Mouse (Mus musculus) heart, embryonic 15.5 days (tissue): ENCODE results near the gene Hist1h3c. TPM values are rescaled to one million over a fixed set of nuclear protein-coding genes. Genes with fewer than 3 reads are reported as not detected.
"Not testable (repeated sequence)": the region's sequence is repeated elsewhere in the genome, so short reads cannot be mapped to it uniquely, and the experiment has no call there.

Source experiments
- ATAC-seq: fragments of 200-750 bp; cut with Nextera tagmentation; replicated peaks from 2 replicates; pipeline ENCODE4 v1.8.0; 2017; ENCODE audit warnings: low read depth, moderate TSS enrichment; ENCODE audit not compliant: insufficient number of reproducible peaks, insufficient read depth, low FRiP score
- H3K27ac ChIP-seq: fragments of 300-500 bp; sonication (generic); 2 replicates; pipeline ENCODE4 v1.5.1; 2015; ENCODE audit warnings: mild to moderate bottlenecking, inconsistent platforms
- H3K27me3 ChIP-seq: fragments of 300-500 bp; sonication (generic); 2 replicates; pipeline ENCODE4 v1.6.1; 2015; ENCODE audit warnings: inconsistent platforms
- H3K36me3 ChIP-seq: fragments of 300-500 bp; sonication (generic); 2 replicates; pipeline ENCODE4 v1.6.1; 2015; ENCODE audit warnings: mild to moderate bottlenecking, inconsistent platforms
- H3K4me1 ChIP-seq: fragments of 300-500 bp; sonication (generic); replicated peaks from 2 replicates; pipeline ENCODE4 v1.6.1; 2015; ENCODE audit warnings: inconsistent platforms
- H3K4me2 ChIP-seq: fragments of 300-500 bp; sonication (generic); 2 replicates; pipeline ENCODE4 v1.6.1; 2015; ENCODE audit warnings: inconsistent platforms, mild to moderate bottlenecking, moderate library complexity
- H3K4me3 ChIP-seq: fragments of 300-500 bp; sonication (generic); 2 replicates; pipeline ENCODE4 v1.5.1; 2015; ENCODE audit warnings: mild to moderate bottlenecking, inconsistent platforms
- H3K9ac ChIP-seq: fragments of 300-500 bp; sonication (generic); 2 replicates; pipeline ENCODE4 v1.6.1; 2015; ENCODE audit warnings: mild to moderate bottlenecking, inconsistent platforms
- H3K9me3 ChIP-seq: fragments of 300-500 bp; sonication (generic); replicated peaks from 2 replicates; pipeline ENCODE4 v1.6.1; 2016; ENCODE audit warnings: inconsistent platforms
- WGBS: fragments of 180-500 bp; shearing (Covaris S2); methylation state at CpG from one replicate; pipeline ENCODE4 v1.1.7; 2015; ENCODE audit warnings: mixed read lengths; 5-methylcytosine and 5-hydroxymethylcytosine counted together
- polyA plus RNA-seq: library from polyadenylated mRNA; unstranded; fragments of >200 nt; fragmentation: Nextera tagmentation; extraction: Ambion mirVana; gene quantifications from 2 replicates; pipeline ENCODE4 v1.2.1, GENCODE M21; 2015

The Hist1h3c gene
- polyA plus RNA-seq, 1 experiment from 2014 or later = 2.0 TPM

GRCm38 (mm10) chr13:23716261-23717042, 28.9 kb downstream of the Hist1h3c start:
- Histone ChIP-seq H3K4me2 (no peak overlapping the region), H3K36me3 (no peaks in the 10 kb centered on the region), H3K4me3 (no peak overlapping the region), H3K27me3 (no peaks in the 10 kb centered on the region), H3K4me1 (peaks cover 4% of the 10 kb centered on the region; the same call in 1 of the 2 replicates), H3K27ac (no peak overlapping the region), H3K9ac (no peak overlapping the region), H3K9me3 (no peaks in the 10 kb centered on the region)
- no peak for ATAC-seq
- WGBS = 48% methylated on average over 5 of the region's 5 CpGs

- 1% methylated on average over 17 of the region's 17 CpGs for WGBS
- ATAC-seq = peak; percentile 47
- H3K9ac ChIP-seq = peak within 1 kb of the TSS; percentile 56
- H3K36me3 ChIP-seq = no peaks in the 10 kb centered on the region
- peaks cover 18% of the 10 kb centered on the region for H3K4me1 ChIP-seq
- H3K27ac ChIP-seq = peak within 1 kb of the TSS; percentile 17
- no peaks in the 10 kb centered on the region for H3K27me3 ChIP-seq
- H3K4me2 ChIP-seq = peak within 1 kb of the TSS; percentile 87
- H3K9me3 ChIP-seq = no peaks in the 10 kb centered on the region
- peak within 1 kb of the TSS; percentile 56 for H3K4me3 ChIP-seq
Observed at GRCm38 (mm10) chr13:23710374-23711089, 34.9 kb downstream of the Hist1h3c start, which contains the start of gene Hfe. Gene Hfe, minus strand, starts transcription at chr13:23710854.

- Histone ChIP-seq H3K4me2 (peak overlapping the region; percentile 87), H3K4me3 (peak overlapping the region; percentile 56), H3K36me3 (no peaks in the 10 kb centered on the region), H3K27ac (peak overlapping the region; percentile 17), H3K27me3 (no peaks in the 10 kb centered on the region), H3K4me1 (peaks cover 18% of the 10 kb centered on the region), H3K9me3 (no peaks in the 10 kb centered on the region), H3K9ac (peak overlapping the region; percentile 56)
- WGBS = 38% methylated on average over 15 of the region's 15 CpGs
- ATAC-seq = no peak
Observed at GRCm38 (mm10) chr13:23709714-23710373, 35.6 kb downstream of the Hist1h3c start.

- Histone ChIP-seq H3K4me1 (peaks cover 18% of the 10 kb centered on the region), H3K9ac (no peak overlapping the region), H3K4me2 (no peak overlapping the region), H3K36me3 (no peaks in the 10 kb centered on the region), H3K9me3 (no peaks in the 10 kb centered on the region), H3K27ac (no peak overlapping the region), H3K27me3 (no peaks in the 10 kb centered on the region), H3K4me3 (no peak overlapping the region)
- no peak for ATAC-seq
- 48% methylated on average over 4 of the region's 4 CpGs for WGBS
Observed at GRCm38 (mm10) chr13:23708654-23709053, 36.7 kb downstream of the Hist1h3c start.

DNA sequence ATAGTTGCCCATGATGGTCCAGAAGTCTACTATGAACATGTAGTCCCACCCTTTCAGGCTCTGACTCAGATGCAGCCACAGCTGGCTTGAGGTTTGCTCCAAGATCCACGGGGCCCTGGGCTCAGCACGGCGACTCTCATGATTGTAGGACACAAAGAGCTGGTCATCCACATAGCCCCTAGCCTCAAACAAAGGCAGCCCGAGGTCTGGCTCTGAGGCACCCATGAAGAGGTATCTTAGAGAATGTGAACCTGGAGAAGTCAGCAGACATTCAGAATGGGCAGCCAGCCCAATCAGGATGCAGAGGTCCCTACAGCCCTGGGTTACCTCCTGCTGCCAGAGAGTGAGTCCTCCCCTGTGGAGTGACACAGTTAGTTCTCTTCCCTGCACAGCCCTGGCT, 37.4 kb downstream of the Hist1h3c start:
- H3K4me1 ChIP-seq = peaks cover 18% of the 10 kb centered on the region
- no peaks in the 10 kb centered on the region for H3K27me3 ChIP-seq

DNA sequence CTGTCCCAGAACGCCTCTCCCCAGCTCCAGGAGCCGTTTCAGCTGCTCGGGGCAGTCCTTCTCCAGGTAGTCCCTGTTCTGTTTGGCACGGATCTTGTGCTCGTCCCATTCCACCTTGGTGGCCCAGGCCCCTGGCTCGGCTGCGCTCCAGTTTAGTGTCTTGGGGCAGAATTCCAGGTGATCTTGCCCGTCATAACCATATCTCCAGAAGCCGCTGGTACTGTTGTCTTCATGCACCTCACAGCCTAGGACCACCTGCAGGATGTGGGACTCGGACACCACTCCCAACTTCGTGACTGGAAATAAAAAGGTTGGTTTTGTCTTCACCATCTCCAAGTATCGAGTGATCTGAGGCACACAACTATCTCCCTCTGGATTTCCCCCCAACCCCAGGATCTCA, 38.6 kb downstream of the Hist1h3c start:
- Histone ChIP-seq H3K4me1 (peaks cover 18% of the 10 kb centered on the region), H3K9ac (no peak overlapping the region), H3K9me3 (no peaks in the 10 kb centered on the region), H3K36me3 (no peaks in the 10 kb centered on the region), H3K4me3 (no peak overlapping the region), H3K27me3 (no peaks in the 10 kb centered on the region), H3K4me2 (no peak overlapping the region), H3K27ac (no peak overlapping the region)
- no peak for ATAC-seq
- WGBS = 91% methylated on average over 12 of the region's 12 CpGs

More for the DNA sequence above, 37.4 kb downstream of the Hist1h3c start:
- no peak overlapping the region for H3K9ac ChIP-seq
- no peaks in the 10 kb centered on the region for H3K36me3 ChIP-seq
- 83% methylated on average over 4 of the region's 4 CpGs for WGBS
- H3K4me2 ChIP-seq = no peak overlapping the region
- H3K27ac ChIP-seq = no peak overlapping the region
- no peak overlapping the region for H3K4me3 ChIP-seq
- no peak for ATAC-seq
- H3K9me3 ChIP-seq = no peaks in the 10 kb centered on the region

DNA sequence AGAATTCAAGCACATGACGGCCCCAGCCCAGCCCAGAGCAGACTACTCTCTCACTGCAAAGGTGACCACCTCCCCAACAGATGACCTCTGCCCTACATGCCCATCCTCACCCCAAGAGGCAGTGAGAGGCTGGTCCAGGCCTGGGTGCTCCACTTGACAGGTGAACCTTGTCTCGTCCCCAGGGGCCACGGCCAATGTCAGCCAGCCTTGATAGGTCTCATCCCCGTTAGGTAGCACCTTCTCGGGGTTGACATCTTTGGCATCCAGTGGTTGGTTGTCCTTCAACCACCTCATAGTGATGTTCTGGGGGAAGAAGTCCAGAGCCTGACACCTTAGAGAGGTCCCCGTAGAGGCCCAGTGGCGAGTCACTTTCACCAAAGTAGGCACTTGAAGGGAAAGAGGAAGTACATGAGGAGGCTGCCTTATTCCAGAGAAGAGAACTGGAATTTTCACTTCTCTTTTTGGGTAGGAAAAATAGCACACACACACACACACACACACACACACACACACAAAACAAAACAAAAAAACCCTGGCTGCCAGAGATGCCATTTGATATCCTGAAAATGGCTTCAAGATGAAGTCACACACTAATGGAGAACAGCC, 39.5 kb downstream of the Hist1h3c start:
- H3K4me3 ChIP-seq = no peak overlapping the region
- H3K27me3 ChIP-seq = no peaks in the 10 kb centered on the region
- no peaks in the 10 kb centered on the region for H3K9me3 ChIP-seq
- ATAC-seq = no peak
- H3K9ac ChIP-seq = no peak overlapping the region
- H3K36me3 ChIP-seq = no peaks in the 10 kb centered on the region
- H3K4me2 ChIP-seq = no peak overlapping the region
- H3K4me1 ChIP-seq = peaks cover 18% of the 10 kb centered on the region
- no peak overlapping the region for H3K27ac ChIP-seq
- WGBS = 85% methylated on average over 7 of the region's 7 CpGs

DNA sequence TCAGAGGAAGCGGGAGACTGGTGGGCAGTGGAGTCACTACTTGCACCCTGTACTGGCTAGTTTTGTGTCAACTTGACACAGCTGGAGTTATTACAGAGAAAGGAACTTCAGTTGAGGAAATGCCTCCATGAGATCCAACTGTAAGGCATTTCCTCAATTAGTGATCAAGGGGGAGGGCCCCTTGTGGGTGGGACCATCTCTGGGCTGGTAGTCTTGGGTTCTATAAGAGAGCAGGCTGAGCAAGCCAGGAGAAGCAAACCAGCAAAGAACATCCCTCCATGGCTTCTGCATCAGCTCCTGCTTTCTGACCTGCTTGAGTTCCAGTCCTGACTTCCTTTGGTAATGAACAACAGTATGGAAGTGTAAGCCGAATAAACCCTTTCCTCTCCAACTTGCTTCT, 42.6 kb downstream of the Hist1h3c start:
- not testable (repeated sequence) for H3K36me3 ChIP-seq, H3K4me1 ChIP-seq, H3K27ac ChIP-seq, H3K27me3 ChIP-seq, H3K4me3 ChIP-seq, ATAC-seq, H3K9me3 ChIP-seq, H3K9ac ChIP-seq, H3K4me2 ChIP-seq
- WGBS = 77% methylated on average over 2 of the region's 2 CpGs

- 75% methylated on average over 4 of the region's 4 CpGs for WGBS
- no peak for ATAC-seq
- no peak overlapping the region for H3K4me2 ChIP-seq
- H3K36me3 ChIP-seq = no peaks in the 10 kb centered on the region
- peaks cover 4% of the 10 kb centered on the region for H3K4me1 ChIP-seq
- no peak overlapping the region for H3K4me3 ChIP-seq
- H3K9ac ChIP-seq = no peak overlapping the region
- H3K27ac ChIP-seq = no peak overlapping the region
- H3K27me3 ChIP-seq = no peaks in the 10 kb centered on the region
- H3K9me3 ChIP-seq = no peaks in the 10 kb centered on the region
Observed at GRCm38 (mm10) chr13:23702220-23702619, 43.2 kb downstream of the Hist1h3c start.

DNA sequence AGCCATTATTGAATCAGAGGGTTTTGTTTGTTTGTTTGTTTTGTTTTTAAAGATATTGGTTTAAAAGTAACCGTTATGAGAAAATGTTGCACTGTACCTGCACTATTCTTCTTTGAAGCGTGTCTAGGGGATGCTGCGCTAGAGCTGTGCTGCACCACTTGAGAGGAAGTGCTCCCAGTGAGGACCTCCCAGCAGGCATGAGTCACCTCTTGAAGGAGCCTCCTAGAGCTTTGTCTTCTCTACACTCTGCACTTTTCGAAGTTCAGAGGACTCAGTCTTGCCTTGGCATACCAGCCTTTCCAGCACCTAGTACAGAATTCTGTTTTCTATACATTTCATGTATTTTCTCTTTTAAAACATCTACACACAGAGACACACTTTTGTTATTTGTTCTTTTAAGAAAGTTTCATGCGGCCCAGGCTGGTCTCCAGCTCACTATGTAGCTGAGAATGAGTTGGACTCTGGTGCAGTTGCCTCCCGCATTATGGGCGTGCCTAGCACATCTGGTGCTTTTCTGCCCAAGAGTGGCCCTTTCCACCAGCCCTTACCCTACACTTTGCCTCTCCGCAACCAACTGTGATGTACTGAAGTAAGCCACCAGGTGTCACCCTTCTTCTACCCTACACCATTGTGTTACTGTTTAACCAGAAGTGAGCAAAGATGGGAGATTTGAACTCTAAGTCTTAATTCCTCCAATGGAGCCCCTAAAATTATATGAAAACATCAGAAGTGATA, 44.4 kb downstream of the Hist1h3c start:
- 19% methylated on average over 8 of the region's 8 CpGs for WGBS
- Histone ChIP-seq H3K4me1 (peaks cover 7% of the 10 kb centered on the region), H3K9me3 (no peaks in the 10 kb centered on the region), H3K36me3 (no peaks in the 10 kb centered on the region), H3K27me3 (no peaks in the 10 kb centered on the region), H3K9ac (no peak overlapping the region), H3K27ac (no peak overlapping the region), H3K4me2 (no peak overlapping the region), H3K4me3 (no peak overlapping the region)
- ATAC-seq = peak; percentile 36; the same call in 1 of the 2 replicates
